Mouse (Mus musculus): Measurements from ENCODE around the gene Mrs2. TPM values are rescaled to one million over a fixed set of nuclear protein-coding genes. Genes with fewer than 3 reads are reported as not detected.

Gene Mrs2
- polyA plus RNA-seq, 1 experiment: 31.9 TPM

Other genes starting within 250 kb of the Mrs2 start
- gene BC005537, start 218.7 kb downstream of the Mrs2 start, polyA plus RNA-seq (2012; rRNA removed): 27.3 and 41.8 TPM in 2 replicates
- 57.6 and 65.2 TPM in 2 replicates for gene Acot13, start 188.8 kb downstream of the Mrs2 start, polyA plus RNA-seq (2012; rRNA removed)
- gene Tdp2, start 188.7 kb downstream of the Mrs2 start, polyA plus RNA-seq (2012; rRNA removed): 13.6 and 15.0 TPM in 2 replicates
- 0.08 and 0.13 TPM in 2 replicates for gene D130043K22Rik, start 175.2 kb downstream of the Mrs2 start, polyA plus RNA-seq (2012; rRNA removed)
- gene Aldh5a1, start 82.7 kb downstream of the Mrs2 start, polyA plus RNA-seq (2012; rRNA removed): 7.0 and 9.3 TPM in 2 replicates
- 16.1 and 16.9 TPM in 2 replicates for gene Gpld1, start 77.2 kb downstream of the Mrs2 start, polyA plus RNA-seq (2012; rRNA removed)
- 2.0 and 6.0 TPM in 2 replicates for gene Dcdc2a, start 35.6 kb upstream of the Mrs2 start, polyA plus RNA-seq (2012; rRNA removed)

All from gonadal fat pad, adult 2 months (tissue).